Mouse (Mus musculus) induced T-regulatory cell, adult 2 months (primary cell): ENCODE data around the gene Smyd3.

Experiments used
- DNase-seq: peaks from one replicate; pipeline ENCODE4 v3.0.0-alpha.2; 2012; ENCODE audit warnings: low read depth

Gene Smyd3

DNA sequence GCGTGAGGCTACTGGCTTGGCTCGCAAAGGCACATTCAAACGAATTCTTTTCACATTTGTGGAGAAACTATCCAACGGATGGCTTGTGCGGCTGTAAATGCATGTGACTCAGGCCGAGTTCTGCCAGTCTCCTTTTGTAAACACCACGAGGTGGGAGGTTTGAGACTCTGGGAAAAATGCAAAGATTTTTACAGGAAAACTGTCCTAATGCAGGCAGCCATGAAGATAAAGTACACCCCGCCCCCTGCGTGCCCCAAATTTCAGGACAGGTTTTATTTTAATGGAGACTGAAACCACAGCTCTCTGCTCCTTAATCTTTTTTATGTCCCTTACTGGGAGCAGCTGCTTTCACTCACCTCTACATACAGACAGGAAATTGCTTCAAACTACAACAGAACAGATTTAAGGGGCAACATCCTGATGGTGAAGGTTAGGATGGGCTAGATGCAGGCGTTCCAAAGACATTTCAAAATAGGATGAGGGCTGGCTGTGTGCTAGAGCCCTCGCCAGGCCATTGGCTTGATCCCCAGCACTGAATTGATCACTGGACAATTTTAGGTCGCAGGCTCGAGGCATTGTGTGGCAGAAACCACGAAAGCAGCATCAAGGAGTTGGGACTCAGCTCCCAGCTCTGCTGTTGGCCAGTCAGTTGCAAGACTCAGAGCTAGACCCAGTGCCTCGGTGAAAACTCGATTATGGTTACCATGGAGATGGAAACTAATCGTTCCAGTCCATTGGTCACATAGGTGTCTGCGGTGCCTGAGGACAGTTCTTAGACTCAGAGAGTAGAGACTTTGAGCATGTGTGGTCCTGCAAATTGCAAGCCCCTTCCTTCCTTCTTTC lies 457.5 kb downstream of the Smyd3 start:
- DNase-seq = no peak

DNA sequence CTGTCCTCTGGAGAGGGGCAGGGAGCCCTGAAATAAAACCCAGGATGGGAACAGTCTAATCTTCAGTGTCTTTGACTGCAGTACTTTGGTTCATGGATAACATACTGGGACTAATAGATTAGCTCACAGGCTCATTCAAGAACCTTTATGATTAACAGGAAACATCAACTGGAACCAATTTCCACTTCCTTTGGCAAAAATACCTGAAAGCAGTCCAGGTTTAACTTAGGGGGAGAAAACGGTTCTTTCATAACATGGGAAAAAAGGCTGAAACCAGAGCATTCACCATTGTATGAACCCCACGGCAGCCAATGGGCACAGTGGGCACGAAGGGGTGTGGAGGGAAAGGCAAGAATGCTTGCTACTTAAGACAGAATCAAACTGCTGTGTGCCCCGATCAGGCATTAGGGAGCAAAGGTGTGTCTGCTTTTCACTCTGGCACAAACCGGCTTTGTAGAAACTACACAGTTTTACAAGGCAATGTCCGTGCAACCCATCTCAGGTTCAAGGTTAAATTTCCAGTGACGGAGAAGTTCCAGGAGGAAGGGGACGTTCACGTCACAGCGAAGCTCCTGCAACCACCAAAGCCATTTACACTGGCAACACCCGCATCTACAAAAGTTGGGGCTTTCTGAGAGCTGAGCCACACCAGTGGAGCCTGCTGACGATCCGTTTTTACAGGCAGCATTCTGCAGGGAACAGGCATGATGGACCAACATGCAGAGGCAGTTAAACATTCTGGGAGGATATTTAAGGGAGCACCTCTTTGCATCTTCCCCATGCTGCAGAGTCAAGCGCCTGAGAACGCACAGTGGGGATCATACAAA lies 458.3 kb downstream of the Smyd3 start:
- no peak for DNase-seq

DNA sequence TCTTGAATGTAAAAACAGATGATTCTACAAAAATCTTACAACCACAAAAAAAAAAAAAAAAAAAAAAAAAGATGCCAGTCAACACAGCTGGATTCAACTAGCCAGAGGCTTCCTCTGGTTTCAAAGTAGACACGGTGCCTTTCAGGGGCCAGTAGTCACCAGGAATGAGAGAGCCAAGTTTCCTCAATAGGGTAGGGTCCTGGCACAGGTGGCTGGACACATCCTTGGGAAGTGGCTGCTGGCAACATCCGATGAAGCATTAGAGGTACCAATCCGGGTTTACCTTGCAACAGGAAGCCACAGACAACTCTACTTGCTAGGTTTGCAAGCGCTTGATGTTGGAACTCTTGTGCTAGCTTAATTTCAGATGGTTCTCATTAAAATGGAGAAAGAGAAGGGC lies 459.2 kb downstream of the Smyd3 start:
- no peak for DNase-seq

DNA sequence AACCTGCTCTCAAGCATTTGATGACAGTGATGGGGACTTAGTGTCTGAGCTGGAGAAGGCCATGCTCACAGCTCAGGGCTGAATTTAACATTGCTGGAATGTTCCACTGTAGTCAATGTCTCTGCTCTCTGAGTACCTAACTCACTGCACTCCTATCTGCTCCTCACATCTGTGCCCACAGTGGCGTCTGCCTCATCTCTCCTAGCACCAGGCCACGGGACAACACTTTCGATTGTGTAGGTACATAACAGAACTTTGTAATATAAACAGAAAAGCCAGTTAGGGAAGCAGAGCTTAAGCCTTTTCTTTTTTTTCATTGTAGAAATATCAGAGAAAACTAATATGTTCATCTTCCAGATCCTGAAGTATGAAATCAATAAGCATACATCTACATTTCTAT lies 462.1 kb downstream of the Smyd3 start:
- no peak for DNase-seq

DNA sequence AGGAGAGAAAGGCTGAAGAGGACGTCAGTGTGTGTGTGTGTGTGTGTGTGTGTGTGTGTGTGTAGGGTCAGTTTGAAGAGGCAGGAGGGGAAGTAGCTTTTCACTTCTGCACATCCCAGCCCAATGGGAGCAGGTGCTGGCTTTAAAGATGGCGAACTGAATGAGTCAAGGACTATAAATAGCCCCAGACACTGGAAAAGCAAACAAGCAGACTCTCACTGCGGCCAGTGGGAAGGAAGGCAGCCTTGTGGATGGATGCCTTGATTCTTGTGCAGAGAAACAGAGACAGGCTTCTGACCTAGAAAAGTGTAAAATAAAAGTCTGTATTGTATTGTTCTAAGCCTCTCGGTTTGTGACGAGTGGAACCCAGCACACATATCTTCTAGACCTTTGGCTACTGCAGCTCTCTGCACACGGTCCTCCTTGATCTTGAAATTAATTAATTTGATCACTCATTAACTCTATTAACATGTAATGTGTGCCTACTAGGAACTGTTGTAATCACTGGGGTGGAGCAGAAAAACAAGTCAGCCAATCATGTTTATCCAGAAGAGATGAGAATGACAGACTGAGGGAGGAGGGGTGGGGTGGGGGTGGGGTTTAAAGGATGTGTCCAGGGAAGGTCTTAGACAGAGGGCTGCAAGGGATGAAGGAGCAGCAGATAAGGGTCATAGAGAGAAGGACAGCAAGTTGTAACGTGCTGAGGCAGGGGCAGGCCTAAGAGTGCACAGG lies 463.3 kb downstream of the Smyd3 start:
- no peak for DNase-seq

DNA sequence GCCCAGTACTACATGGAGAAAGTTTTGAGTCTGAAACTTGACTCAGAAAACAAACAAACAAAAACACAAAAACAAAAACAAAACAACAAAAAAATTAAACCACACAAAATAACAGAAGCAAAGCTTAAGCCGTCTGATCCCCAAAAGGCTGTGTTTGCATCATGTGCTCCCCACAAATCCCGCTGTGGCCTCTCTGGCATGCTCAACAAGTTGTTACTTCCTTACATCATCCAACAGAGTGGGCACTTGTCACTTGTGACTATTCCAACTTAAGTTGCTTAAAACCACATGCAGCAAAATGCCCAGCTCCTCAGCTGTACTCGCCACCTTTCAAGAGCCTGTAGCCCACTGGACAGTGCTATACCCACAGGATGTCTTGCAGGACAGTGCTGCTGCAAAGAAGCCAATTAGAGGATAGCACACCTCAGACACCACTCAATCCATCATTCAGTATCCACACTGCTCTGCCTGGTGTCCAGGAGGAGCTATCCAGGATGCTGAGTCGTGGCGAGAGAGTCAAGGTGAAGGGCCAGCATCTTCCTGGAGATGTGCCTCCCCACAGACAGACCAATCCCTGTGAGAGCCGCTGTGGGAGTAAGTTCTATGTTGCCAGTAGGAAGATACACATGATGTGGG lies 465.2 kb downstream of the Smyd3 start:
- DNase-seq = no peak

DNA sequence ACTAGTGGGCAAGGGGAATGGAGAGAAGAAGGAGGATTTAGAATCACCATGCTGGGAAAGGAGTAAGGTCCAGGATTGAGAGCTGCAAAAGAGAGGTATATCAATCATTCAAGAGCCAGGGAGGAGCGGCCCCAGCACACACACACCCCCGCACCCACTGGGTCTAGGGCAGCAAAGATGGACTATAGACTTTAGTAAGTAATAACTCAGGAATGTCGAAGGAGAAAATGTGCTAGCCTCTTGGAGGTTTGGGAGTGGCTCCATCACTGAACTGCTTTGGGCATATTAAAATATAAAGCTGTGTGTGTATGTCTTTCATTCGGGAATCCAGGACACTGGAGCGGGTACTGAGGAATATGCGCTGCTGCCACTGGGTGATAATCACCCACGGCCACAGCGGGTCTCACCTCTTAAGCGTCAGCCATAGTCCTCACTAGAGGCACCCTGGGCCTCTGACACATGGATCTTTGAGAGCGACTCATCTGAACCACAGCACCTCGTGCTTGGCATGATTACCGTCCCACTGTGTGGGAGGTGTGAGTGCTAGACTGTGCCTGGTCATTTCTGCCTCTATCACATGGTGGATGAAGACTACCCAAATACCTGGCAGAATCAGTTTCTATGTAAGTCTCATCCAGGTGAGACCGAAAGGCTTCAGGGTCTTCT lies 469.8 kb downstream of the Smyd3 start:
- no peak for DNase-seq

DNA sequence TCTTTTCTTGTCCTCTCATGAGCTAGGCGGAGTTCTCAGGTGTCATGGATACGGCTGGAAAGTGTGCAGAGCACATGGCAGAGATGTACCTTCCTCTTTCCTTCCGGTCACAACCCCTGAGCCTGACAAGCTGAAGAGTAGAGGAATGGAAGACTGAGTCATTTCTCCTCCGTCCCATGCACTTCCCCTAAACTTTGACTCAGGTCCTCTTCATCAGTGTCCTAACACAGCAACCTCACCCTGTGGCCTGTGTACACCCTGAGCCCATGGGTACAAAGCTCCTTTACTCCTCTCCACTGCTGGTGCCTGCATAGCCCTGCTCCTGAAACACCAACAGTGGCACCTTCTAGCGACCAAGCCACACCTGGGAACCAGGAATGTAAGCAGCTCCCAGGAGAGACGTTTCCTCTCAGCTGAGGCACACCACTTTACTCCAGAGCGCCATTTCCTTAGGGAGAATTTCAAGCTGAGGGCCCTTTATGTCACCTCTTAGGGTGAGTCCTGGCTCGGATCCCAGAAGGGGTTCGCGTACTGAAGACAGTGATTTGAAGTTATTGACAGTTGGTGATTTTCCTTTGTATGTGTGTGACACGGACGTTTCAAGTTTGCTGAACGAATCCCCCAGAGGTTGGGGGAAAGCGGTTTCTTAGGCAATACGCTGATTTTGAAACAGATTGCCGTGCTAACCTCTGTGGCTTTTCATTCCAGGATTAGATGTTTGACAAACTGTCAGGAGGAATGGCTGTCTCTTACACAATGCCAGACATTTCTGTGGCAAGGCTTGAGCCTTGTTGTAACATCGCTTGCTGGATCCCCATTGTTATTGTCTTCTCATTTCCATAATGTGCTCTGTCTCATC lies 471.8 kb downstream of the Smyd3 start:
- DNase-seq = no peak

DNA sequence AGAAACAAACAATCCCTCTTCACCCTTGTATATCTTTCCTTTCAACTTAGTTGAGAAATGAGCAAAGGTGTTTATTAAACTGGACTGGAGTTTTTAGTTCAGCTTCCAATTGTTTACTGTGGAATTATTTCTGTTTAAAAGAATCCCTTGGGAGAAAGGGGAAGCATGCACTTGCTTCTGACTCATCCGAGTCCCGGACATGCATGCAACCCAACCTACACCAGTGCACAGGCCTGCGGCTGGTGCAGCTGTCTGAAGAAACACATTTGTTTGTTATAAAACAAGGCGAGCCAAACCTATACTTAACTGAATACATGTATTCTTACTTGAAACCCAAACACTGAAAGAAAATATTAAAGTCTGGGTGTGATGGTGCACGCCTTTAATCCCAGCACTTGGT lies 473.7 kb downstream of the Smyd3 start:
- no peak for DNase-seq

DNA sequence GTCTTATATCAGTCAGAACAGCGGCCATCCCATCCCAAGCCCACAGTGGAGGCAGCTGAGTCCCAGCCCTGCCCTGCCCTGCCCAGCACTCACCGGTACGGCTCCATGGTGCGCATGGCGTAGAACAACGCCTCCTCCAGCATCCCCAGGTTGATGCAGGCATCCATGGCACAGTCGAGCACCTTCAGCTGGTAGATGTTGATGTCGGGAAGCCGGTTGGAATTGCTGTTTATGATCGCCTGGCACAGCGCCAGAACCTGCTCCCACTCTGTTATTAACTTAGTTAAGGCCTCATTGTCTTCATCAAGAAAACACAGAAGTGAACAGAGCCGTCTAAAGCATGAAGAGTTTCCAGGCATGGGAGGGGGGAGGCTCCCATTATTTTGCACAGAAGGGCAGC lies 474.2 kb downstream of the Smyd3 start:
- DNase-seq = no peak

DNA sequence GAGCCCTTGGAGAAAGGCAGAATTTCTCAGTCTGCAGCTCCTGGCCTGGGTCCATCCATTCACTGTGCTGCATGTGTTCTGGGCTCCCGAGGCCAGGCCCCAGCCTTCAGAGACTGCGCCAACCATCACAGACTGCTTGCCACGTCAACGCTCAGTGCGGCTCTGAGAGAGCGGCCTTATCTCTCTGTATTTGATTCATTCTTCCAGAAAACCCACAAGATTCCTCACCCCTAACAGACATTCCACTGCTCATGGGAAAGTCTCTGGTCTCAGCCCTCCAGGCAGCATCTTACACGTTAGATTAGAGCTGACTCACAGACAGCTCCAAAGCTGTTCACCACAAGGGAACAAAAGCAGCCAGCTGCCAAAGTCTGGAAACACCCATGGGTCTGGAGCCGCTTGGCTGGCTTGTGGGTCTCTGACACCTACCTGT lies 475.9 kb downstream of the Smyd3 start:
- DNase-seq = no peak

DNA sequence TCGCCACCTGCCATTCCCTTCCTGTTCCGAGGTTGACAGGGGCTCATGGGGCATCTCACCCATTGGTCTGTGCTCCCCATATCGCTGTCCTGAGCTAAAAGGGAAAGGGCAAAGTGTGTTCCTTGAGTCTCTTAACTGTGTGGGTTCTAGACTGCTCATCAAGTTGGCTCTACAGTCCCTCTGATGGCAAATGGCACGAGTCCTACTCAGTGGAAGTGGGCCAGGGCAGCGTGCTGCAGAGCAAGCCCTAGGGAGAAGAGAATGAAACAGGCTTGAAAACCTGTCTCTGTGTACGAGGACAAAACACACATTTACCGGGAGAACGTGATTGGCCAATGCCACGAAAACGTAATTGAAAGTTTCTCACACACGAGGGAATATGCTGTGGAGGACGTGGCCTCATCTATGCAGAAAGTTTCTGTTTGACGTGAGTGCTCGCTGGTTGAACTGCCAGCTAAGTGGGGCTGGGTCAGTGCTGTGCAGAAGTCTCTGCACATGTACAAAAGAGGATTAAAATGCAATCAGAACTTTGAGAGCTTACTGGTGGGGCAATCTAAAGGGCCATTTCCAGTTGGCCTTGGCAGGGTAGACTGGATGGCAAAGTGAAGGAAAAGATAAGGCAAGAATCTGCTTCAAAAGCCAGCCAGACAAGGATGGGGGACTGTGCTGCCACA lies 476.5 kb downstream of the Smyd3 start:
- DNase-seq = no peak

DNA sequence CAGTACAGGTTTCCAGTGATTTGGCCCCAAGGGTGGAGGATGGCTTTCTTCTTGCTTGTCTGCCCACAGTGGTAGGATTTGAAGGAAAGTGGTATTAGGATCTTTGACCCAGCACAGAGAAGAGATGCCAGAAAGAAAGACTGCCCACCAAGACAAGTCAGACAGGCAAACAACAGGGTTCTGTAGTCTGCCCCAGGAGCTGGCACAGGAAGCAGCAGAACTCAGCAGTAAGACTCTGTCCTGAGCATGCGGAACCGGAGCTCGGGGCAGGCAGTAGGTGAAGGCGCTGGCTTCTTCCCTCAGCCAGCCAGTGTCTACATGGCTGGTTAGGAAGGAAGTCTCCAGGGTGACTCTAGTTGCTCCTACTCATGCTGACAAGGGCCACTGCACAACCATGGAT lies 479.0 kb downstream of the Smyd3 start:
- DNase-seq = no peak

DNA sequence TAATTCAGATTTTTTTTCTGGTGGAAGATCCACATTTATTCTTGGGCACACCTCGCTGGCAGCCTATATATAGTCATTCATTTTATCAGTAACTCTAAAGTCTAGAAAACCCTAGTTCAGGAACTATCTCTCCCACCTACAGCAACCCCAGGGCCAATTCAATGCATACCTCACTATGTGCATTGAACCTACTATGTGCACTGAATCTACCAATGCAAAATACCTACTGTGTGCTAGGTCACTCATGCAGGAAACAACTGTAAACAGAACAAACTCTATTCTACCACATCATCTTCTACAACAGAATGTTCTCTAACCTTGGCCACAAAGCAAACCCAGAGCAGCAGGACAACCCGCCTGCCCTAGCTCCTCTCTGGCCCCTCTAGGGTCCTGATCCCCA lies 484.9 kb downstream of the Smyd3 start:
- no peak for DNase-seq

DNA sequence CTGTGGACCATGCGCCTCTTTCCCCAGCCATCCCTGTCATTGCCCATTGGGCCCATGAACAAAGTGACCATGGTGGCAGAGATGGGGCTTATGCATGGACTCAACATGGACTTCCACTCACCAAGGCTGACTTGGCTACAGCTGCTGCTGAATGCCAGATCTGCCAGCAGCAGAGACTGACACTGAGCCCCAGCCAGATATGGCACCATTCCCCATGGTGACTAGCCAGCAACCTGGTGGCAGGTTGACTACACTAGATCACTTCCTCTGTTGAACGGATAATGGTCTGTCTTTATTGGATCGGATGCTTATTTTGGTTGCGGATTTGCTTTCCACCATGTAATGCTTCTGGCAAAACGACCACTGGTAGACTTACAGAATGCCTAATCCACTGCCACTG lies 486.3 kb downstream of the Smyd3 start:
- DNase-seq = no peak

DNA sequence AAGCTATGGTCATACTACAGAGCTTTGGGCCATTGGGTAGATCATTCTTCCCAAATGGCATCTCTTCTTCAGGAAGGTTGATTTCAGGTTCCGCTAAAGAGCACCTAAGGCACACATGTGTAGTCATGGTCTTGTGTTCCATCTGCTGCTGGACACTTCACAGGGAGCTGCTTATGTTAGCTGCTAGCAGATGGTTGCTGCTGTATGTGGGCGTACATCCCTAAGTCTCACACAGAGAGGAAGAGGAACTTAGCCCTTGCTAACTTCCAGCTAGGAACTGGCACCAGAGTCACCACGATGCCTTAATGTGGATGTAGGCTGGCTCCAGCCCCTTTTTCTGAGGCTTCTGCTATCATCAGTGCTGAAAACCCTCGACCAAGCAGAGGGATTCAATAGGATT lies 491.2 kb downstream of the Smyd3 start:
- DNase-seq = no peak

DNA sequence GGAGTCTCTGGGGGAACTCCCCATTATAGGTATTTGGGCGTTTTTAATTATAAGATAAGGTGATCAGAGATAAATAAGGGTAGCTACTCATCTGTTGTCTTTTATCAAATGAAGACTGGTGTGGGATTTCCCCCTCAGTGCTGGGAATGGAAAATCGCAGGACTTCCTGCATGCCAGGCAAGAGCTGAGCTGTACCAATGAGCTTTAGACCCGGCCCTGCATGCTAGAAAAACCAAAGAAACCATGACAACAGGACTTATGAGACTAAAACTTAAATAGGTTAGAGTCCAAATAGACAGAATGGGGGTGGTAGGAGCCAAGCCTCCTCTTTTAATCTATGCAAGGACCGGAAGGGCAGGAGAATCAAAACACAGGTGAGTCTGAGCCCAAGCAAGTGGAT lies 492.7 kb downstream of the Smyd3 start:
- DNase-seq = peak; percentile 55

DNA sequence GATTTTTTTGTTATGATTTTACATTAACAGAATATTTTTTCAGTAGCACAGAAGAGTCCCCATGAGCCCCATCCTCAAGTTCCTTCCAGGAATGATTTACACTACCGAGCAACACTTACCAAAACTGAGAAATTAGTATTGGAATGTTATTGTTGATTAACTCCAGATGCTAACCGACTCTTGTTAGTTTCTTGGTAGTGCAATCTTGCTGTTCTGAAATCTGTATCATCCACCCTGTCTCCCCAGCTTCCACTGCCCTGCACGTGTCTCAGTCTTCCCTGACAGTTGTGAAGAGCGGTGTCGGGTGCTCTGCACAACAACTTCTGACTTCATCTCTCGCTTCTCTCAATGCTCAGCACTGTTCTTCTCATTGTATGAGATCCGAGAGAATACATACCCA lies 494.4 kb downstream of the Smyd3 start:
- DNase-seq = no peak

DNA sequence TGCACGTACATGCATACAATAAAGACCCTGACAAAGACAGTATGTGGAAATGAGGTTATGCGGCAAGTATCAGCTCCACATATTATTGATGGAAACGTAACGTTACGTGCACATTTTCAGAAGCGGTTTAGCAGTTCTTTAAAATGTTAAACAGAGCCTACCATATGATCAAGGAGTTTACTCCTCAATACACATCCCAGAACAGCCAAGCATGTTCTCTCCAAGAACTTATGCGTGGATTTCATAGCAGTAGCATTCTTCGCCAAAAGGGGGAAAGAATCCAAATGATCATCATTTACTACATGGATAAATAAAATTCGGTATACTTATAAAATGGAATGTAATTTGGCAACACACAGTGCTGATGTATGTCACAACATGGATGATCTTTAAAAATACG lies 500.4 kb downstream of the Smyd3 start:
- DNase-seq = no peak

DNA sequence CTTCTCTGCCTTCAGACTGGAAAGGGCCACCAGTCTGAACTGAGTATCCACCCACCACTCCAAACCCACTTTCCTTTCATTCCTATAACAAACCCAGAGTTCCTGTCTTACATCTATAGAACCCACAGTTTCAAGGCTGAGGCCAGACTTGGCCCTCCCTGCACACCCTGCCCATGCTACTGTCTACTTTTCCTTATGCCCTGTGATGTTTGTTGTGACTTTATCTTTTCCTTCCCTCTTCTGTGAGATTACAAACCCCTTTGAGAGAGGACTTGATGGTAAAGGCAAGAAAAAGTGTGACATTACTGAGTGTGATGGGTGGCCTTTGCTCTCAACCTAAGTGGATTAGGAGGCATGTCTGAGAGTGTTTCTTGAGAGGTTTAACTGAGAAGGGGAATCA lies 504.8 kb downstream of the Smyd3 start:
- DNase-seq = no peak
